Mouse (Mus musculus) megakaryocyte, embryonic 14.5 days (primary cell): ENCODE results near the gene Grk6.

Source experiments
- FLI1 ChIP-seq: IDR thresholded peaks from 2 replicates; pipeline ENCODE4 v1.6.1; 2012; ENCODE audit warnings: low read length, inconsistent platforms, mixed read lengths
- GATA1 ChIP-seq: IDR thresholded peaks from 3 replicates; pipeline ENCODE4 v1.6.1; 2012; ENCODE audit warnings: mixed read lengths, low read length, inconsistent platforms, borderline replicate concordance

GRCm38 (mm10) chr13:55505810-55506209, 60.9 kb downstream of the Grk6 start:
- TF ChIP-seq GATA1 (no peak), FLI1 (no peak)
